Mouse (Mus musculus) megakaryocyte, embryonic 14.5 days (primary cell): Measurements from ENCODE around the gene Reep3. TPM values are rescaled to one million over a fixed set of nuclear protein-coding genes. Genes with fewer than 3 reads are reported as not detected.

Experiments used
- H3K27me3 ChIP-seq: replicated peaks from 2 replicates; pipeline ENCODE3; 2012; ENCODE audit warnings: inconsistent platforms
- H3K36me3 ChIP-seq: replicated peaks from 2 replicates; pipeline ENCODE3; 2012; ENCODE audit warnings: low read length, inconsistent platforms, mixed read lengths
- H3K4me1 ChIP-seq: 2 replicates; pipeline ENCODE4 v1.6.1; 2012; ENCODE audit warnings: inconsistent platforms
- H3K4me3 ChIP-seq: replicated peaks from 2 replicates; pipeline ENCODE3; 2012; ENCODE audit warnings: moderate library complexity, mild to moderate bottlenecking, inconsistent platforms
- H3K9me3 ChIP-seq: 2 replicates; pipeline ENCODE4 v1.6.1; 2012; ENCODE audit warnings: inconsistent platforms
- FLI1 ChIP-seq: IDR thresholded peaks from 2 replicates; pipeline ENCODE4 v1.6.1; 2012; ENCODE audit warnings: low read length, inconsistent platforms, mixed read lengths
- GATA1 ChIP-seq: IDR thresholded peaks from 3 replicates; pipeline ENCODE4 v1.6.1; 2012; ENCODE audit warnings: mixed read lengths, low read length, inconsistent platforms, borderline replicate concordance
- polyA plus RNA-seq: library from polyadenylated mRNA; stranded (reverse); fragments of >175 nt; gene quantifications from 2 replicates; pipeline ENCODE4 v1.2.3, GENCODE M21; 2012; ENCODE audit warnings: low replicate concordance; ENCODE audit not compliant: insufficient read depth

The Reep3 gene
- 0.62 and 0.97 TPM in 2 replicates for polyA plus RNA-seq

DNA sequence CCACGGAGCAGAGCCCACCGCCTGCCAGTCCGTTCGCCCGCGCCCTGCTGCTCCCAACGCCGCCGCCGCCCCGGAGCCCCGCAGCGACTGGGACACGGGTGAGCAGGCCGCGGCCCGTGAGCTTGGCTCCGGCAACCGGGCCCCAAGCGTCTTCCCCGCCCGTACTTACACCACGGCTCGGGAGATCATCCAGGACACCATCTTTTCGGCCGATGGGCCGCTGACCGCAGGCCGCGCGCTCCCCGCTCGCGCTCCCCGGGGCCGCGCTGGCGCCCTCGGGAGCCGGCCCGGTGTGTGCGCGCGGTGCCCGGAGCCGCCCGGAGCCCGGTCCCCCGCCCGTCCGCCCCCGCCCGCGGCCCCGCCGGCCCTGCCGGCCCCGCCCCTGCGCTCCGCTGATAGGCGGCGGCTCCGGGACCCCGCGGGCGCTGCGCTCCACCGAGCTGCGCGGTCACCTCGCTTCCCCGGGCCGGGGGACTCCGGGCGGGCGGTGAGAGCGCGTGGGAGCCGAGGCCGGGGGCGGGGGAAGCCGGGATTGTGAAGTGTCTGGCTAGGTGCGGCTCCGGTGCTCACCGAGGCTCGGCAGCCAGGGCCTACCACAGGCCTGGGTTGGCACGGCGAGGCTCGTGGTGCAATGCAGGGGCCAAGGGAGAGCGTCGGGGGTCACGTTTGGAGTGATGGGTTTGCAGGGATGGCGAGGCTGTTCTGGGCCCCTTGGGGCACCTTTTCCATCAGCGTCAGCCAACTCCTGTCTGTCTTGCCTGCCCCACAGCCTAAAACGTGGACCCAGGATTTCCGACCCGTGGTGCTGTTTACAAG is at the start of gene Reep3:
Reep3 (minus strand) TSS at position 325 of the 816 bp plus-strand sequence.
- Histone ChIP-seq H3K27me3 (no peaks in the 10 kb centered on the region), H3K36me3 (peaks cover 31% of the 10 kb centered on the region), H3K4me1 (peaks cover 37% of the 10 kb centered on the region), H3K4me3 (peak within 1 kb of the TSS; percentile 99), H3K9me3 (peaks cover 13% of the 10 kb centered on the region)
- TF ChIP-seq FLI1 (no peak), GATA1 (no peak)

DNA sequence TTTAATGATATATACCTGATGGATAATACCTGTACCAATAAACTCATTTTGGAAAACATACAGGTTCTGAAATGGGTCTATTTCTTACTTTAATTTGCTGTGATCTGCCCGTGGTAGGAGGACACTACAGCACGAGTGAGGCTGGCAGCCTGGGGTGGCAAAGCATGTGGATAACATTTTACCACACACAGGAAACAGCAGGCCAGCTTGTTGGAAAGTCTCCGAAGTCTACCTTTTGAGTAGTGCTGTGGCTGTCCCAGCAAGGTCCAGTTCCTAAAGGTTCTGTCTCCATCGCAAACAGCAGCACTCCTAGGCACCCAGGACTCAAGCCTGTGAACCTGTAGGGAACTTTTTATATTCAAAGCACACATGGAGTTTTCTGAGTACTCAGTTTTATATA is 48.9 kb upstream of the Reep3 start:
- Histone ChIP-seq H3K4me1 (peaks cover 15% of the 10 kb centered on the region; the same call in 1 of the 2 replicates), H3K9me3 (no peaks in the 10 kb centered on the region), H3K27me3 (no peaks in the 10 kb centered on the region), H3K36me3 (peaks cover 6% of the 10 kb centered on the region), H3K4me3 (no peak overlapping the region)
- TF ChIP-seq GATA1, result no peak
- no peak for TF ChIP-seq FLI1

DNA sequence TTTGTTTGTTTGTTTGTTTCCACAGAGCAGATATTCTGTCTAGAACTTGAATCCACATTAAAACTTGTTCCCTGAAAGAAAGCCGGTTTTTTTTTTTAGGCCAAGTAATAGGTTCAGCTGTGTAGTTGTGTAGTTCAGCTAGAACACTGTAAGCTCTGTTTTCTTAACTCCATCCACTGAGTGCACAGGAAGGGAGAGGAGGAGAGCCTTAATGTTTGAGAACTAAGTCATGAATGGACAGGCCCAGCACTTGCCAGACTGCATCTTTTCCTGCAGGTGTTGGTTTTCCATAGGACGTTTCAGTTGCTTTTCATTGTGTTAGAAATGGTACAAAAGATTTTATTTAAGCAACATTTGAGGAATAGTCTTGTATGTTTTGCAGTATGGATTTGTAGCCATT is 47.5 kb upstream of the Reep3 start:
- peaks cover 15% of the 10 kb centered on the region; the same call in 1 of the 2 replicates for H3K4me1 ChIP-seq
- no peaks in the 10 kb centered on the region for H3K27me3 ChIP-seq
- H3K9me3 ChIP-seq, result no peaks in the 10 kb centered on the region
- TF ChIP-seq FLI1 (no peak), GATA1 (no peak)
- no peak overlapping the region for H3K4me3 ChIP-seq
- H3K36me3 ChIP-seq, result peaks cover 2% of the 10 kb centered on the region

DNA sequence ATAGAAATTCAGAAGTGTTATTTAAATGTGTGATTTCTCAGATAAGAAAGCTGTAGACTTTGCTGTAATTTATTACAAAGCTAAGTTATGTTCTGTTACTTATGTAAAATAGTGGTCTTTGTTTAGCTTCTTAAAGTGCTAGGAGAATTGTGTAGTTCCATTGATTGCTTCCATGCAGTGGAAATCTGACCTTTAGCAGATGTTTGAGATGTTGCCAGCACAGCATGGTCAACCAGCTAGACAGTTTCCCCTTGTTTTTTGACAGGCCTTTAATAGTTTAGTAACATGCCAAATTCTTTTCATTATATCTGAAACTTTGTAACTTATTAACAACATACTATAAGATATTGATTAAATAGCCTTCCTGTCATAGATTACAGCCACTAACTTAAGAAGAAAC is 46.9 kb upstream of the Reep3 start:
- H3K36me3 ChIP-seq, result peaks cover 2% of the 10 kb centered on the region
- peaks cover 16% of the 10 kb centered on the region; the same call in 1 of the 2 replicates for H3K4me1 ChIP-seq
- H3K4me3 ChIP-seq, result no peak overlapping the region
- no peaks in the 10 kb centered on the region for H3K9me3 ChIP-seq
- TF ChIP-seq GATA1, result no peak
- no peak for TF ChIP-seq FLI1
- H3K27me3 ChIP-seq, result no peaks in the 10 kb centered on the region

DNA sequence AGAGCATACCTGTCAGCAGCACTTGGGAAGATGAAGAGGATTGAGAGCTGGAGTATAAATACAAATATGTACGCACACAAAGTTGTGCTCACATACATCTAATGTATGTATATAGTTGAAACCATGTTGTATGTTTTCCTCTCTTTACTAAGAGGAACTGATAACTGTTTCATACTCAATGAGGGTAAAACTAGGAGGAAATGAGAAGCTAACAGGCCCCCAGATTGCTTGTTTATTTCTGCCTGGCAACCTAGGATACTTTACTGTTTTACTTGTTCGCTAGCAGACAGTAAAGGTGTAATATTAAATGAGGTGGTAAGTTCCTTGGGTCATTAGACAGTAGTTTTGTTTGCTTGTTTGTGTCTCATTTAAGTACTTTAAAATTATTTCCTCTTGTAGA is 40.7 kb upstream of the Reep3 start:
- no peaks in the 10 kb centered on the region for H3K27me3 ChIP-seq
- no peaks in the 10 kb centered on the region for H3K36me3 ChIP-seq
- H3K9me3 ChIP-seq, result no peaks in the 10 kb centered on the region
- H3K4me1 ChIP-seq, result peaks cover 19% of the 10 kb centered on the region; the same call in 1 of the 2 replicates
- TF ChIP-seq FLI1, result no peak
- no peak for TF ChIP-seq GATA1
- H3K4me3 ChIP-seq, result no peak overlapping the region

DNA sequence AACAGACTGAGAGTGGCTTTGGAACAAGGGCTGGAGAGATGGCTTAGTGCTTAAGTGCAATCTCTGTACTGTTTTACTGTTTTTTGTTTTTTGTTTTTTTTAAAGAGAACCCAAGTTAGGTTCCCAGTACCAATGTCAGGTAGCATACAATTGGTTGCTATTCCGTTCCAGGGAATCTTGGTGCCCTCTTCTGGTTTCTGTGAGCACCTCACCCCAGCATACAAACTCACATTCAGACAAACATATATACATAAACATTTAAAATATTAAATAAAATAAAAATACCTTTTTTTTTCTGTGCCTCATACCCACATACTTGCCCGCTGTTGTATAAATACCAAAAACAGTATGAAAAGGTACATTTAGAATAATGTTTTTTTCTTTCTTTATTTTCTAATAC is 37.6 kb upstream of the Reep3 start:
- Histone ChIP-seq H3K4me1 (peaks cover 34% of the 10 kb centered on the region), H3K9me3 (no peaks in the 10 kb centered on the region), H3K36me3 (no peaks in the 10 kb centered on the region), H3K27me3 (no peaks in the 10 kb centered on the region), H3K4me3 (no peak overlapping the region)
- TF ChIP-seq GATA1 (no peak), FLI1 (no peak)

DNA sequence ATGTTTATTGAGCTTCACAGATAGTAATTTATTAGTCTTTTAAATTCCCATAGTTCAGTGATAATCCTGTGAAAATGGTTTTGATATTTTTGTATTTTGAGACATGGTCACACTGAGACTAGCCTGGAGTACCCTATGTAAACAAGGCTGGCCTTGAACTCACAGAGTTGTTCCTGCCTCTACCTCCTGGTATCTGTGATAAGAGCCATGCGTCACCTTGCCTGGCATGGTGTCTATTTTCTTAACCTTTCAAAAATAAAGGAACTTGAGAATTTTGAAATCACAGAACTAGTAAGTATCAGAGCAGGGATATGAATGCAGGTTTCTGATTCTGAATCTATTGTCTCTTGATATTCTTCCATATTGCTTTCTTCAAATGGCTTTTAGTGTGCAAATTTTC is 35.0 kb upstream of the Reep3 start:
- H3K9me3 ChIP-seq, result no peaks in the 10 kb centered on the region
- no peaks in the 10 kb centered on the region for H3K36me3 ChIP-seq
- TF ChIP-seq GATA1 (no peak), FLI1 (no peak)
- H3K4me3 ChIP-seq, result no peak overlapping the region
- H3K4me1 ChIP-seq, result peaks cover 34% of the 10 kb centered on the region
- H3K27me3 ChIP-seq, result peaks cover 6% of the 10 kb centered on the region

DNA sequence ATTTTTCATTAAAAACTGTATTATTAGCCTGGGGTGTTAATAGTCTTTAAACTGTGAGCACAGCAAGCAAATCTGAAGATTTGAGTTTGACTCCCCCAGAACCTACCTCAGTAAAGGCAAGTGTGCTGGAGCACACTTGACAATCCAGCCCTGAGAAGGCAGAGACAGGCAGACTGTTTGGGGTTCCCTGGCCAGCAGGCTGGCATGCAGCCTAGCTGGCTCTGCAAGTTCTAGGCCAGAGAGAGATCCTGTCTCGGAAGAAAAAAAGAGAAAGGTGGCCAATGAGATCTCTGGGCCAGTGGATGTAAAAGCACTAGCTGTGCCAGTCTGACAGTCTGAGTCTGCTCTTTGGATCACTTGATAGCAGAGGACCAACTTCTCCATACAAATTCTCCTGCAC is 32.8 kb upstream of the Reep3 start:
- H3K4me1 ChIP-seq, result peaks cover 49% of the 10 kb centered on the region
- H3K36me3 ChIP-seq, result no peaks in the 10 kb centered on the region
- H3K27me3 ChIP-seq, result peaks cover 9% of the 10 kb centered on the region
- no peaks in the 10 kb centered on the region for H3K9me3 ChIP-seq
- no peak overlapping the region for H3K4me3 ChIP-seq
- TF ChIP-seq FLI1, result no peak
- TF ChIP-seq GATA1, result no peak

DNA sequence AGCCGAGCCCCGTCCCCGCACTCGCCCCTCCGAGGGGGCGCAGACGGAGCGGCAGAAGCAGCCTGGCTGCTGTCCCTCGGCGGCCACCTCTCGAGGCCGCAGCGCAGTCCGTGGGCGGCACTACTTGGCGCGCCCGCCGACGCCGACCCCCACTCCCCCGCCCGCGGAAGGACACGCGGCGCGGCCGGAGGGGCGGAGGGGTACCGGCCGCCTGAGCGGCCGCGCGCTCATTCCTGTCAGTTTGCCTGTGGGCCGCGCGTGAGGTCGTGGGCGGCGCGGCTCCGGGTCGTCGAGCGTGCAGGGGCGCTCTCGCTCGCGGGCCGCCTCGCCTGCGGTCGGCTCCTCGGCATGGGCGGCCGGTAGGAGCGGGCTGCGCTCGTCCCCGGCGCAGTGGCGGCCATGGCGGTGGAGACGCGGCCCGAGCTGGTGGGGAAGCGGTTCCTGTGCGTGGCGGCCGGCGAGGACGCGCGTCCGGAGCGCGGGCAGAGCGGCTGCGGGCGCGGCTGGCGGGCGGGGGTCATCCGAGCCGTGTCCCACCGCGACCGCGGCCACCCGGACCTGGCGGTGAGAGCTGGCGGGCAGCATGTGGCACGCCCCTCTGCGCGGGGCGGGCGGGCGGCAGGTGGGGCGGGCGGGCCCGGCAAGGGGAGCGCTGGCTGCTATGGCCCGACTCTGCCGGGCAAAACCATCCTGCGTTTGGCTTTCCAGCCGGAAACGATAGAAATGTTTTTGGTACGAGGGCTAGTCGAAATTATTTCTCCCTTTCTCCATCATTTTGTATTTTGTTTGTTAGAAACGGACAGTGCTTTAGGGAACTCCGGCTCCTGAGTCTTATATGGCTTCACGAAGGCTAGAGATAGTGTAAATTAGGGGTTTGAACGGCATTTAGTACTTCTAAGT is 30.4 kb upstream of the Reep3 start:
- H3K9me3 ChIP-seq, result no peaks in the 10 kb centered on the region
- TF ChIP-seq FLI1 (no peak), GATA1 (no peak)
- H3K4me1 ChIP-seq, result peaks cover 57% of the 10 kb centered on the region
- H3K27me3 ChIP-seq, result peaks cover 9% of the 10 kb centered on the region
- no peaks in the 10 kb centered on the region for H3K36me3 ChIP-seq
- peak overlapping the region; percentile 94 for H3K4me3 ChIP-seq

DNA sequence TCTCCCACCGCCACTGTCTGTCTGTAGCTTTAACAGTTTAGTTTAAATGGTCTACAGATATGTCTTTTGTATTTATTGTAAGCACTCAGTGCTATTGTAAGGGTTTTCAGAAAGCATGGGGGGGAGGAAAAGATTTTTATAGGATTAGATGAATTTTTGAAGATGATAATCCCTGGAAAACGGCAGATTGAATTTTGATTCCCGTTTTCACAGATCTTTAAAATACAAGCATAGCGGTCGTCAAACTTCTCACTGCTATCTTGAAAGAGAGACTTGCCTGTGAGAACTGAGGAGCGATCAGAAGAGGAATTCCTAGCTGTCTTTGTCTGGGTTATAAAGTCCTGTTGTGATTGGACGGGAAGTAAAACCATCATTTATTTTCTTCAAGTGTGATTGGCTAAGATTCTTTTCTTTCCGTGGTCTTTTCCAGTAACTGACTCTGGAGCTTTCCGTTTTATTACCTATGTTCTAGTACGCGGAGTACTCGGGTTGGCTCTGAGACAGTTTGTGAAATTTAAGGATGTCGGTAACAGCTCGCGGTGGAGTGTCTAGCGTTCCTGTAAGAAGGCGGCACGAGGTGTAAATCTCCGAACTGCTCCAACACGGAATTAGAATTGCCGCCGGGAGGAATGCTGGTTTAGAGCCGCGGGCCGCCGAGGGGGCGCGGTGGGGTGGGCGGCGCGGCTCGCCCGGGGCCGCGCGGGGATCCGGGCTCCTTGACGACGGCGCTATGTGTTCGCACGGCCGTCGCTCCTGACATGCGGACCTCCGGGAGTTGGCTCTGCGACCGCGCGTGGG is 29.5 kb upstream of the Reep3 start:
- TF ChIP-seq FLI1 (no peak), GATA1 (no peak)
- Histone ChIP-seq H3K9me3 (no peaks in the 10 kb centered on the region), H3K27me3 (peaks cover 9% of the 10 kb centered on the region), H3K4me3 (peak overlapping the region; percentile 94), H3K4me1 (peaks cover 52% of the 10 kb centered on the region), H3K36me3 (peaks cover 2% of the 10 kb centered on the region)
